Mouse (Mus musculus): ENCODE results near the gene Ttc32.
A peak's percentile ranks its signal among the peaks of the same experiment; 100 is the strongest.

The Ttc32 gene

DNA sequence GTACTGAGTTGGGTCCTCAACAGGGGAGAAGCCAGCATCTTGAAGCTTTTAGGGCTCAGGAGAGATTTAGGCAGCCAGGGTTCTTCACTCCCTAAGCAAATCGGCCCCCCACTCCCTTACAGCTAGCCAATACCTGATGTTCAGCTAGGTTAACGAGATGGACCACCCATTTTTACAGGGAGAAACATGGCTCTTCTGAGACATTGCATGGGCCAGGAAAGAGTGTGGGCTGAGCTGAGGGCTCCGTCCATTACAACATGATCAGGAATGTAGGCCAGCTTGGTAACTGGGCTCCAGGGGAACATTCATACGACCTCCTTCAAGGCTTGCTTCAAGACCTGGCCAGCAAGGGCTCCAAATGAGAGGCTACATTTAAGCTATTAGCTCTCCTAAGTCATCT is 16.9 kb downstream of the Ttc32 start:
- peak; percentile 3 for DNase-seq (ENCODE audit: low spot score)

DNA sequence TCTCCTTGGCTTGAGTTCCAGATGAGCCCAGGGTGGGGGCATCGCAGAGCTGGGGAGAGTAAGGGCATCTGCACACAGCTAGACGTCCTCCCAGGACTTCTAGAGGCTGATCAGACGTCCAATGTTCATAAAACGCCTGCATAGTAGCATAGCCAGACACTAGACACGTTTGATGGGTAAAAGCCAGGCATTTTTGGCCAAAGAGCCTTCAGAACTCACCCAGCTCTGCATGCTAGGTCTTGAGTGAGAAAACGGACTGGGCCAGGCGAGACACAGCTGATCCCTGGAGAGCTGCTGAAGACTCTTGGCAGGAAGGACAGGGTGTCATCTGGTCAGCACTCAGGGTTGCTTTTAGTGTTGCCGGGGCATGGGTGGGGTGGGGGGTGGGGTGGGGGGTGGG is 18.3 kb downstream of the Ttc32 start:
- no peak for DNase-seq (ENCODE audit: low spot score)

- no peak for DNase-seq (ENCODE audit: low spot score)
Measured at GRCm38 (mm10) chr12:9050824-9051223, 21.0 kb downstream of the Ttc32 start.

GRCm38 (mm10) chr12:9052075-9052829 is 22.5 kb downstream of the Ttc32 start:
- DNase-seq (ENCODE audit: low spot score) = peak; percentile 53

- no peak for DNase-seq (ENCODE audit: low spot score)
Measured at GRCm38 (mm10) chr12:9053345-9053744, 23.5 kb downstream of the Ttc32 start.

- no peak for DNase-seq (ENCODE audit: low spot score)
Measured at GRCm38 (mm10) chr12:9054012-9054411, 24.2 kb downstream of the Ttc32 start.

DNA sequence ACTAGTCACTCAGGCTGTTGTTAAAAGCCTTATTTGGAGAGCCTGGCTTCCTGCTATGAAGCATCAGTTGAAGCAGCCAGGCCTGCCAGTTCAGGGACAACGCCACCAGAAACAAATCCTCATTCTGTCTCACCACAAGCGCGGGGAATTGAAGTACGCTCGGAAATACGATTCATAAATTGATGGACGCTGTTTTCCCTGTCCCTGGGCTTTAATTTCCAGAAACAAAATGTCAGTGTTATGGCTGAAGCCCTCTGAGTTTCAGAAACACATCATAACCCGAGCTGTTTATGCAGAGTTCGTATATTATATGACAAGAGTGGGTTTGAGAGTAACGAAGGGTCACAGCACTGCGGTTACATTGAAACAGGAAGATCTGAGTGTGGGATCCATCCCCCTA is 25.5 kb downstream of the Ttc32 start:
- no peak for DNase-seq (ENCODE audit: low spot score)

DNA sequence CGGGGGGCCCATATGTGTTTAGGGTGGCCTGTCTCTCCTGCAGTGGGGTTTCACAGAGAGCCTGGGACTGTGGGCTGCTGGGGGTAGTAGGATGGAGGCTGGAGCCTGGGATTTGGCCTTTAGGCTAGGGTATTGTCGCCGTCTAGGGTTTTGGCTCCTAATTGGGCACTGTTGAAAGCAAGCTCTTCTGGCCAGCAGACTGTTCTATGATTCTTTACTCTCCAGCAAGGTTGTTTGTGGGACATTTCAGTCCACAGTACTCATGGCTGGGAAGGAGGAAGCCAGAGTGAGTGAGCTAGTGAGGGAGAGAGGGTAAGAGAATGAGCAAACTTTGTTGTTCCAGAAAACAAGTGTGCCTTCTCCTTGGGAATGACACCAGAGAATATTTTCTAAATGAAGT is 29.7 kb downstream of the Ttc32 start:
- no peak for DNase-seq (ENCODE audit: low spot score)

GRCm38 (mm10) chr12:9059965-9060364 is 30.2 kb downstream of the Ttc32 start:
- no peak for DNase-seq (ENCODE audit: low spot score)

DNA sequence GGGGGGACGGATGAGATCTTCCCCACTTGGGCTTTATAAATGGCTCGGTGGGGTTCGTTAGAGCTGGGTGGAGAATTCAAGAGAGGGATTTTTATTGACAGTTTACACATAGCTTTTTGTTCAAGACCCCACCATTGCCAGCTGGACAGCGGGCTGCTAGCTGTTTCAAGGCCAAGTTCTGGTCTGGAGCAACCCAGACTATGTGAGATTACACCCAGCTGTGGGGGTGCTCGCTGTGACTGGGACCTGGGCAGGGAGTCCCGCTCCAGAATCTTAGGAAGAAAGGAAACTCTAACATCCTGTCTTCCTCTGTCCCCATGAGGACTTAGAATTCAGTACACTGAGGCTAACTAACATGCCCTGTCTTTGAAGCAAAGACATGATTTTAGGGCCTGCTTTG is 33.8 kb downstream of the Ttc32 start:
- no peak for DNase-seq (ENCODE audit: low spot score)

DNA sequence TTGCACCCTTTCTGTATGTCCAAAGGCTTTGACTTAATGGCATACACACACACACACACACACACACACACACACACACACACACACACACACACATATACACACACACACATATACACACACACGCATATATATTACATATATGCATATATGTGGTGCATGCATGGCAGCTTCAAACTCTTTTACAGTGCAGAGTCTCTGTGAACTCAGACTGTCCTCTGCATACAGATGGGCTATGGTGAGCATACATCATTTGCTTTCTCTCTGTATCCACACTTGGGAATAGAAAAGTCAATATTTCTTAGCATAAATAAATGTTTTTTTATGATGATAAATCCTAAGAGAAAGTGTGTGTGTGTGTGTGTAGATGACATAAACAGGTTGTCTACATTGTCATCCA is 41.3 kb downstream of the Ttc32 start:
- DNase-seq (ENCODE audit: low spot score) = no peak

GRCm38 (mm10) chr12:9071493-9071892 is 41.7 kb downstream of the Ttc32 start:
- DNase-seq (ENCODE audit: low spot score) = no peak

GRCm38 (mm10) chr12:9077554-9078125 is 47.8 kb downstream of the Ttc32 start:
- no peak for DNase-seq (ENCODE audit: low spot score)

DNA sequence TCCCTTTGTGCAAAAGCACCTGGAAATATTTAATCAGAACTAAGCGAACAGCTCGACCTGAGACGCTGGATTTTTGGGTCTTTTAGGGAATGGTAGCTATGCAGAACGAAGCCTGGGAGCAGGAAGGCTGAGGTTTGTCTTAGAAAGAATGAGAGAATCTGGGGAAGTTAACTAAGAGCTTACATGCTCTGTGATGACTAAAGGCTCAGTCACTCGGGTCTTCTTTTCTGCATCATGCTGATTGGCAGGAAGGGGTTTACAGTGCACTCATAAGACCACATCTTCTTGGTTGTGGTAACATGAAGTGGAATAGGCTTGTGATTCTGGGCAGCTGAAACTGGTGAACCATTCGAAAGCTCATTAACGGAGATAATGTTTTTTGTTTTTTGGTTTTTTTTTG is 60.4 kb downstream of the Ttc32 start:
- DNase-seq (ENCODE audit: low spot score) = no peak

Data from urinary bladder, postnatal 10 days (tissue).